Mouse (Mus musculus): ENCODE measurements around the gene Mtch1. TPM values are rescaled to one million over a fixed set of nuclear protein-coding genes. Genes with fewer than 3 reads are reported as not detected.
A peak's percentile ranks its signal among the peaks of the same experiment; 100 is the strongest.

Mtch1 gene
- polyA plus RNA-seq, 1 experiment from 2014 or later, result 286 TPM

GRCm38 (mm10) chr17:29305058-29305806 lies 42.5 kb downstream of the Mtch1 start:
- peaks cover 20% of the 10 kb centered on the region for H3K36me3 ChIP-seq
- H3K4me3 ChIP-seq, result no peak overlapping the region
- peak overlapping the region; percentile 32; the same call in 1 of the 2 replicates for H3K27ac ChIP-seq
- DNase-seq (ENCODE audit: low spot score), result no peak
- WGBS, result 35% methylated on average over 15 of the region's 15 CpGs
- peaks cover 48% of the 10 kb centered on the region for H3K4me1 ChIP-seq
- H3K9me3 ChIP-seq (replicated peaks), result no peaks in the 10 kb centered on the region
- no peaks in the 10 kb centered on the region for H3K27me3 ChIP-seq (ENCODE audit: low read depth, poor library complexity, severe bottlenecking)

GRCm38 (mm10) chr17:29304376-29305057 lies 43.2 kb downstream of the Mtch1 start:
- no peaks in the 10 kb centered on the region for H3K27me3 ChIP-seq (ENCODE audit: low read depth, poor library complexity, severe bottlenecking)

GRCm38 (mm10) chr17:29303856-29304255 lies 43.9 kb downstream of the Mtch1 start:
- no peak for DNase-seq (ENCODE audit: low spot score)
- H3K4me3 ChIP-seq, result no peak overlapping the region
- H3K27ac ChIP-seq, result peak overlapping the region; percentile 80
- H3K9me3 ChIP-seq (replicated peaks), result no peaks in the 10 kb centered on the region
- H3K27me3 ChIP-seq (ENCODE audit: low read depth, poor library complexity, severe bottlenecking), result no peaks in the 10 kb centered on the region
- H3K4me1 ChIP-seq, result peaks cover 48% of the 10 kb centered on the region
- peaks cover 34% of the 10 kb centered on the region for H3K36me3 ChIP-seq
- 56% methylated on average over 3 of the region's 3 CpGs for WGBS

More at GRCm38 (mm10) chr17:29304376-29305057, 43.2 kb downstream of the Mtch1 start:
- Histone ChIP-seq H3K36me3 (peaks cover 28% of the 10 kb centered on the region), H3K9me3 (replicated peaks) (no peaks in the 10 kb centered on the region), H3K4me3 (no peak overlapping the region), H3K27ac (0 out of 2 replicates have a peak overlapping the region, but pooled peaks have one; percentile 32), H3K4me1 (peaks cover 48% of the 10 kb centered on the region)
- WGBS, result 74% methylated on average over 13 of the region's 13 CpGs
- DNase-seq (ENCODE audit: low spot score), result no peak

GRCm38 (mm10) chr17:29303087-29303486 lies 44.6 kb downstream of the Mtch1 start:
- WGBS, result 41% methylated on average over 3 of the region's 3 CpGs
- H3K27me3 ChIP-seq (ENCODE audit: low read depth, poor library complexity, severe bottlenecking), result no peaks in the 10 kb centered on the region
- H3K4me3 ChIP-seq, result no peak overlapping the region
- no peaks in the 10 kb centered on the region for H3K9me3 ChIP-seq (replicated peaks)
- DNase-seq (ENCODE audit: low spot score), result no peak
- peaks cover 48% of the 10 kb centered on the region for H3K4me1 ChIP-seq
- peaks cover 41% of the 10 kb centered on the region for H3K36me3 ChIP-seq
- H3K27ac ChIP-seq, result peak overlapping the region; percentile 80

- Histone ChIP-seq H3K9me3 (replicated peaks) (no peaks in the 10 kb centered on the region), H3K27me3 (ENCODE audit: low read depth, poor library complexity, severe bottlenecking) (no peaks in the 10 kb centered on the region), H3K27ac (0 out of 2 replicates have a peak overlapping the region, but pooled peaks have one; percentile 28), H3K4me1 (peaks cover 48% of the 10 kb centered on the region), H3K36me3 (peaks cover 46% of the 10 kb centered on the region), H3K4me3 (no peak overlapping the region)
- DNase-seq (ENCODE audit: low spot score), result no peak
- WGBS, result 73% methylated on average over 5 of the region's 5 CpGs
These were observed 45.6 kb downstream of the Mtch1 start for GRCm38 (mm10) chr17:29302149-29302548.

- H3K27me3 ChIP-seq (ENCODE audit: low read depth, poor library complexity, severe bottlenecking), result no peaks in the 10 kb centered on the region
- H3K4me1 ChIP-seq, result peaks cover 53% of the 10 kb centered on the region
- WGBS, result 94% methylated on average over 6 of the region's 6 CpGs
- no peak overlapping the region for H3K27ac ChIP-seq
- H3K36me3 ChIP-seq, result peaks cover 46% of the 10 kb centered on the region
- DNase-seq (ENCODE audit: low spot score), result no peak
- H3K4me3 ChIP-seq, result no peak overlapping the region
- no peaks in the 10 kb centered on the region for H3K9me3 ChIP-seq (replicated peaks)
These were observed 46.3 kb downstream of the Mtch1 start for GRCm38 (mm10) chr17:29301421-29301820.

- Histone ChIP-seq H3K27ac (no peak overlapping the region), H3K36me3 (peaks cover 46% of the 10 kb centered on the region), H3K4me3 (no peak overlapping the region), H3K27me3 (ENCODE audit: low read depth, poor library complexity, severe bottlenecking) (no peaks in the 10 kb centered on the region), H3K9me3 (replicated peaks) (no peaks in the 10 kb centered on the region), H3K4me1 (peaks cover 53% of the 10 kb centered on the region)
- DNase-seq (ENCODE audit: low spot score), result no peak
- WGBS, result 96% methylated on average over 7 of the region's 7 CpGs
These were observed 46.8 kb downstream of the Mtch1 start for GRCm38 (mm10) chr17:29300926-29301325.

GRCm38 (mm10) chr17:29299282-29299681 lies 48.5 kb downstream of the Mtch1 start:
- Histone ChIP-seq H3K4me3 (no peak overlapping the region), H3K9me3 (replicated peaks) (no peaks in the 10 kb centered on the region), H3K27me3 (ENCODE audit: low read depth, poor library complexity, severe bottlenecking) (no peaks in the 10 kb centered on the region), H3K4me1 (peaks cover 42% of the 10 kb centered on the region), H3K36me3 (peaks cover 54% of the 10 kb centered on the region), H3K27ac (no peak overlapping the region)
- DNase-seq (ENCODE audit: low spot score), result no peak
- WGBS, result 98% methylated on average over 4 of the region's 4 CpGs

- no peaks in the 10 kb centered on the region for H3K9me3 ChIP-seq (replicated peaks)
- H3K27me3 ChIP-seq (ENCODE audit: low read depth, poor library complexity, severe bottlenecking), result no peaks in the 10 kb centered on the region
- peak overlapping the region; percentile 63 for H3K27ac ChIP-seq
- DNase-seq (ENCODE audit: low spot score), result no peak
- peaks cover 28% of the 10 kb centered on the region for H3K4me1 ChIP-seq
- 80% methylated on average over 6 of the region's 6 CpGs for WGBS
- no peak overlapping the region for H3K4me3 ChIP-seq
- peaks cover 62% of the 10 kb centered on the region for H3K36me3 ChIP-seq
These were observed 49.9 kb downstream of the Mtch1 start for GRCm38 (mm10) chr17:29297813-29298212.

- H3K27me3 ChIP-seq (ENCODE audit: low read depth, poor library complexity, severe bottlenecking), result no peaks in the 10 kb centered on the region
These were observed 50.4 kb downstream of the Mtch1 start for GRCm38 (mm10) chr17:29297321-29297720.

GRCm38 (mm10) chr17:29295835-29296234 lies 51.9 kb downstream of the Mtch1 start:
- Histone ChIP-seq H3K4me1 (peaks cover 25% of the 10 kb centered on the region), H3K27me3 (ENCODE audit: low read depth, poor library complexity, severe bottlenecking) (no peaks in the 10 kb centered on the region), H3K27ac (no peak overlapping the region), H3K4me3 (no peak overlapping the region), H3K36me3 (peaks cover 61% of the 10 kb centered on the region), H3K9me3 (replicated peaks) (no peaks in the 10 kb centered on the region)
- whole genome bisulfite sequencing, result 73% methylated on average over 5 of the region's 5 CpGs
- no peak for DNase-seq (ENCODE audit: low spot score)

More at GRCm38 (mm10) chr17:29297321-29297720, 50.4 kb downstream of the Mtch1 start:
- DNase-seq (ENCODE audit: low spot score), result no peak
- 54% methylated on average over 10 of the region's 10 CpGs for WGBS
- no peak overlapping the region for H3K4me3 ChIP-seq
- peaks cover 25% of the 10 kb centered on the region for H3K4me1 ChIP-seq
- H3K9me3 ChIP-seq (replicated peaks), result no peaks in the 10 kb centered on the region
- peaks cover 62% of the 10 kb centered on the region for H3K36me3 ChIP-seq
- H3K27ac ChIP-seq, result peak overlapping the region; percentile 63; the same call in 1 of the 2 replicates

- Histone ChIP-seq H3K9me3 (replicated peaks) (no peaks in the 10 kb centered on the region), H3K27me3 (ENCODE audit: low read depth, poor library complexity, severe bottlenecking) (no peaks in the 10 kb centered on the region), H3K4me1 (peaks cover 25% of the 10 kb centered on the region), H3K4me3 (no peak overlapping the region), H3K36me3 (peaks cover 48% of the 10 kb centered on the region), H3K27ac (no peak overlapping the region)
- WGBS, result 78% methylated on average over 9 of the region's 9 CpGs
- no peak for DNase-seq (ENCODE audit: low spot score)
These were observed 53.7 kb downstream of the Mtch1 start for GRCm38 (mm10) chr17:29293807-29294605.

Measured in limb, embryonic 10.5 days (tissue).